Mouse (Mus musculus): ENCODE results near the gene Moap1. TPM values are rescaled to one million over a fixed set of nuclear protein-coding genes. Genes with fewer than 3 reads are reported as not detected.

Moap1 gene
- 1.3 and 1.9 TPM in 2 replicates for polyA plus RNA-seq (2012; ENCODE audit: low replicate concordance)

GRCm38 (mm10) chr12:102743589-102744574 lies at the start of gene Moap1, which contains the start of gene Tmem251:
Gene Moap1, minus strand, starts transcription at chr12:102743661.
Gene Tmem251, plus strand, starts transcription at chr12:102743762.

GRCm38 (mm10) chr12:102758403-102758756 lies 14.9 kb upstream of the Moap1 start, which contains the start of gene Gm20604:
Gene Gm20604, minus strand, starts transcription at chr12:102758672.

GRCm38 (mm10) chr12:102757689-102758402 lies 14.4 kb upstream of the Moap1 start, which contains the start of the genes Gm28051, Gon7 and Ubr7:
Gene Gm28051, minus strand, starts transcription at chr12:102757765.
Gene Gon7, minus strand, starts transcription at chr12:102757803.
Gene Ubr7, plus strand, starts transcription at chr12:102757967.

GRCm38 (mm10) chr12:102704457-102705198 lies 38.8 kb downstream of the Moap1 start, which contains the start of gene Itpk1:
Gene Itpk1, minus strand, starts transcription at chr12:102704930.

Other genes with a start within 250 kb of the Moap1 start
- gene Chga, start 188.7 kb downstream of the Moap1 start, polyA plus RNA-seq (2012; ENCODE audit: low replicate concordance), result 0.15 TPM in 1 of 2 replicates, not detected in the other
- 5.4 and 9.9 TPM in 2 replicates for gene Itpk1, start 38.7 kb downstream of the Moap1 start, polyA plus RNA-seq (2012; ENCODE audit: low replicate concordance)
- 3.1 and 3.6 TPM in 2 replicates for gene Tmem251, start 101 bp upstream of the Moap1 start, polyA plus RNA-seq (2012; ENCODE audit: low replicate concordance)
- 3.7 and 11.7 TPM in 2 replicates for gene Gm28051, start 14.1 kb upstream of the Moap1 start, polyA plus RNA-seq (2012; ENCODE audit: low replicate concordance)
- 1.7 and 8.8 TPM in 2 replicates for gene Gon7, start 14.1 kb upstream of the Moap1 start, polyA plus RNA-seq (2012; ENCODE audit: low replicate concordance)
- 6.2 and 22.8 TPM in 2 replicates for gene Ubr7, start 14.3 kb upstream of the Moap1 start, polyA plus RNA-seq (2012; ENCODE audit: low replicate concordance)
- gene Gm20604, start 15.0 kb upstream of the Moap1 start, polyA plus RNA-seq (2012; ENCODE audit: low replicate concordance), result 0.65 and 0.89 TPM in 2 replicates
- 2.1 and 2.6 TPM in 2 replicates for gene Btbd7, start 134.8 kb upstream of the Moap1 start, polyA plus RNA-seq (2012; ENCODE audit: low replicate concordance)
- not detected in 2 replicates for gene Cox8c, start 155.7 kb upstream of the Moap1 start, polyA plus RNA-seq (2012; ENCODE audit: low replicate concordance)
- gene Unc79, start 205.2 kb upstream of the Moap1 start, polyA plus RNA-seq (2012; ENCODE audit: low replicate concordance), result not detected in 2 replicates

Measured in leukemia stem cell, adult 10-12 weeks (primary cell).